Mouse (Mus musculus): ENCODE measurements around the gene Kntc1. TPM values are rescaled to one million over a fixed set of nuclear protein-coding genes. Genes with fewer than 3 reads are reported as not detected.

Gene Kntc1
- total and polyA plus RNA-seq, 2 experiments from 2014 or later = 3.3 to 12.1 TPM

GRCm38 (mm10) chr5:123821264-123821571 lies 71.7 kb downstream of the Kntc1 start:
- Histone ChIP-seq H3K4me2 (ENCODE audit: low read depth) (no peak overlapping the region), H3K9me3 (ENCODE audit: low read length) (no peaks in the 10 kb centered on the region), H3K4me3 (ENCODE audit: low read depth, low read length) (no peak overlapping the region), H3K36me3 (ENCODE audit: insufficient read depth) (no peaks in the 10 kb centered on the region), H3K4me1 (ENCODE audit: insufficient read depth) (no peaks in the 10 kb centered on the region), H3K27ac (ENCODE audit: low read depth, low read length) (no peak overlapping the region), H3K9ac (no peak overlapping the region), H3K27me3 (ENCODE audit: insufficient read depth, low read length) (no peaks in the 10 kb centered on the region)
- ATAC-seq (no peak), DNase-seq (no peak)
- WGBS = 93% methylated on average over 3 of the region's 3 CpGs
- TF ChIP-seq CTCF (IDR thresholded peaks at IDR 0.05; ENCODE audit: low read depth) = no peak

GRCm38 (mm10) chr5:123822706-123823105 lies 73.2 kb downstream of the Kntc1 start:
- Histone ChIP-seq H3K9ac (no peak overlapping the region), H3K27me3 (ENCODE audit: insufficient read depth, low read length) (no peaks in the 10 kb centered on the region), H3K36me3 (ENCODE audit: insufficient read depth) (no peaks in the 10 kb centered on the region), H3K9me3 (ENCODE audit: low read length) (no peaks in the 10 kb centered on the region), H3K27ac (ENCODE audit: low read depth, low read length) (no peak overlapping the region), H3K4me2 (ENCODE audit: low read depth) (no peak overlapping the region), H3K4me1 (ENCODE audit: insufficient read depth) (no peaks in the 10 kb centered on the region), H3K4me3 (ENCODE audit: low read depth, low read length) (no peak overlapping the region)
- peak; percentile 44 for DNase-seq
- 36% methylated on average over 7 of the region's 7 CpGs for WGBS
- no peak for TF ChIP-seq CTCF (IDR thresholded peaks at IDR 0.05; ENCODE audit: low read depth)
- peak; percentile 42; the same call in 1 of the 2 replicates for ATAC-seq

- no peak for DNase-seq
Observed at GRCm38 (mm10) chr5:123827659-123828091, 78.2 kb downstream of the Kntc1 start.

GRCm38 (mm10) chr5:123832309-123832708 lies 82.8 kb downstream of the Kntc1 start:
- no peak overlapping the region for H3K9ac ChIP-seq
- H3K4me3 ChIP-seq (ENCODE audit: low read depth, low read length) = no peak overlapping the region
- no peak overlapping the region for H3K27ac ChIP-seq (ENCODE audit: low read depth, low read length)
- no peak overlapping the region for H3K4me2 ChIP-seq (ENCODE audit: low read depth)
- H3K9me3 ChIP-seq (ENCODE audit: low read length) = no peaks in the 10 kb centered on the region
- DNase-seq (no peak), ATAC-seq (no peak)
- no peaks in the 10 kb centered on the region for H3K27me3 ChIP-seq (ENCODE audit: insufficient read depth, low read length)
- H3K4me1 ChIP-seq (ENCODE audit: insufficient read depth) = no peaks in the 10 kb centered on the region
- no peaks in the 10 kb centered on the region for H3K36me3 ChIP-seq (ENCODE audit: insufficient read depth)
- no peak for TF ChIP-seq CTCF (IDR thresholded peaks at IDR 0.05; ENCODE audit: low read depth)
- 91% methylated on average over 7 of the region's 7 CpGs for WGBS

More at GRCm38 (mm10) chr5:123827659-123828091, 78.2 kb downstream of the Kntc1 start:
- Histone ChIP-seq H3K27ac (ENCODE audit: low read depth, low read length) (no peak overlapping the region), H3K4me2 (ENCODE audit: low read depth) (no peak overlapping the region), H3K9me3 (ENCODE audit: low read length) (no peaks in the 10 kb centered on the region), H3K9ac (no peak overlapping the region), H3K4me1 (ENCODE audit: insufficient read depth) (no peaks in the 10 kb centered on the region), H3K27me3 (ENCODE audit: insufficient read depth, low read length) (no peaks in the 10 kb centered on the region), H3K4me3 (ENCODE audit: low read depth, low read length) (no peak overlapping the region), H3K36me3 (ENCODE audit: insufficient read depth) (no peaks in the 10 kb centered on the region)
- TF ChIP-seq CTCF (IDR thresholded peaks at IDR 0.05; ENCODE audit: low read depth) = peak; percentile 48
- 79% methylated on average over 6 of the region's 6 CpGs for whole genome bisulfite sequencing
- ATAC-seq = no peak

- Histone ChIP-seq H3K4me3 (ENCODE audit: low read depth, low read length) (no peak overlapping the region), H3K36me3 (ENCODE audit: insufficient read depth) (no peaks in the 10 kb centered on the region), H3K9me3 (ENCODE audit: low read length) (no peaks in the 10 kb centered on the region), H3K27me3 (ENCODE audit: insufficient read depth, low read length) (no peaks in the 10 kb centered on the region), H3K9ac (no peak overlapping the region), H3K27ac (ENCODE audit: low read depth, low read length) (no peak overlapping the region), H3K4me2 (ENCODE audit: low read depth) (no peak overlapping the region), H3K4me1 (ENCODE audit: insufficient read depth) (no peaks in the 10 kb centered on the region)
- ATAC-seq (no peak), DNase-seq (no peak)
- no peak for TF ChIP-seq CTCF (IDR thresholded peaks at IDR 0.05; ENCODE audit: low read depth)
- WGBS = 81% methylated on average over 3 of the region's 3 CpGs
Observed at GRCm38 (mm10) chr5:123834836-123835235, 85.3 kb downstream of the Kntc1 start.

- Histone ChIP-seq H3K9ac (no peak overlapping the region), H3K36me3 (ENCODE audit: insufficient read depth) (no peaks in the 10 kb centered on the region), H3K4me1 (ENCODE audit: insufficient read depth) (no peaks in the 10 kb centered on the region), H3K27ac (ENCODE audit: low read depth, low read length) (no peak overlapping the region), H3K4me3 (ENCODE audit: low read depth, low read length) (no peak overlapping the region), H3K4me2 (ENCODE audit: low read depth) (no peak overlapping the region), H3K9me3 (ENCODE audit: low read length) (no peaks in the 10 kb centered on the region), H3K27me3 (ENCODE audit: insufficient read depth, low read length) (no peaks in the 10 kb centered on the region)
- TF ChIP-seq CTCF (IDR thresholded peaks at IDR 0.05; ENCODE audit: low read depth) = no peak
- DNase-seq (no peak), ATAC-seq (no peak)
- WGBS = 51% methylated on average over 4 of the region's 4 CpGs
Observed at GRCm38 (mm10) chr5:123837371-123837770, 87.9 kb downstream of the Kntc1 start.

- WGBS = 62% methylated on average over 11 of the region's 11 CpGs
- Histone ChIP-seq H3K27ac (ENCODE audit: low read depth, low read length) (no peak overlapping the region), H3K36me3 (ENCODE audit: insufficient read depth) (no peaks in the 10 kb centered on the region), H3K9me3 (ENCODE audit: low read length) (no peaks in the 10 kb centered on the region), H3K4me1 (ENCODE audit: insufficient read depth) (no peaks in the 10 kb centered on the region), H3K4me2 (ENCODE audit: low read depth) (no peak overlapping the region), H3K9ac (no peak overlapping the region), H3K4me3 (ENCODE audit: low read depth, low read length) (no peak overlapping the region), H3K27me3 (ENCODE audit: insufficient read depth, low read length) (no peaks in the 10 kb centered on the region)
- no peak for TF ChIP-seq CTCF (IDR thresholded peaks at IDR 0.05; ENCODE audit: low read depth)
- no peak for DNase-seq
- ATAC-seq = no peak
Observed at GRCm38 (mm10) chr5:123842221-123842934, 92.9 kb downstream of the Kntc1 start.

Data from forebrain, postnatal 0 days (tissue).